Mouse (Mus musculus): ENCODE results near the gene Alkbh1. TPM values are rescaled to one million over a fixed set of nuclear protein-coding genes. Genes with fewer than 3 reads are reported as not detected.

Gene Alkbh1
- total and polyA plus RNA-seq, 3 experiments = 26.8 to 39.1 (median 37.3) TPM

DNA sequence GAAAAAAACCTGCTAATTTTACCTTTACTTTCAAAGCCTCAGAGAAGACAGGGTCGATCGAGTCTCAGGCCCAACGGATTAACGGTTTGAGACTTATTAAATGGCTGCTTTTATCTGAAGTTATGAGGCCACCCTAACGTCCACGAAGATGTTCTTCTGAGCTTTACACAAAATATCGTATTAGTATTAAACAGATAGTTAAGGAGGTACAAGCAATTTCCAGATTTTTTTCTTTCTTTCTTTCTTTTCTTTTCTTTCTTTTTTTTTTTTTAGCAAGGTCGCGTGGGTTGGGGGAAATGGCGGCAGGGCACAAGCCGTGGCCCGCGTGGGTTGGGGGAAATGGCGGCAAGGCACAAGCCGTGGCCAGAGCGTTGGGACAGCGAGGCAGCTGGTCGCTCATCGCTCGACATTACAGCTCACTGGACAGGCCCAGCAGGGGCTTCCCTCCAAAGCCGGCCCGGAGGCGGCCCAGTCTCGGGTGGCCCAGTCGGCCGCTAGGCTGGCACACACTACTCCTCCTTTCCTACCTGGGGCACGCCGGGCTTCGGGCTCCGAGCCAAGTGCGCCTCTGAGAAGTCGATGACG is 610 bp downstream of the Alkbh1 start (continued):
- TF ChIP-seq E2F4 (IDR thresholded peaks at IDR 0.05; ENCODE audit: insufficient replicate concordance, low read depth, low read length) (no peak), USF1 (IDR thresholded peaks at IDR 0.05; ENCODE audit: low read depth, low read length) (no peak), BHLHE40 (IDR thresholded peaks at IDR 0.05; ENCODE audit: low read depth, low read length) (no peak), MYC (IDR thresholded peaks at IDR 0.05; ENCODE audit: low read depth, low read length) (peak; percentile 81; the same call in 1 of the 2 replicates), KAT2A (IDR thresholded peaks at IDR 0.05; ENCODE audit: insufficient replicate concordance, low read length) (no peak), ELF1 (IDR thresholded peaks at IDR 0.05; ENCODE audit: low read depth, low read length) (no peak), RAD21 (IDR thresholded peaks at IDR 0.05; ENCODE audit: low read depth, low read length) (no peak), MXI1 (IDR thresholded peaks at IDR 0.05; ENCODE audit: low read depth, low read length) (peak; percentile 31), PAX5 (IDR thresholded peaks at IDR 0.05; ENCODE audit: low read length) (no peak), USF2 (conservative IDR thresholded peaks at IDR 0.05; ENCODE audit: low read depth, low read length) (no peak), NRF1 (IDR thresholded peaks at IDR 0.05; ENCODE audit: low read depth, low read length) (no peak), MAZ (IDR thresholded peaks at IDR 0.05; ENCODE audit: low read depth, low read length) (no peak), RCOR1 (conservative IDR thresholded peaks at IDR 0.05; ENCODE audit: low read depth, low read length) (no peak), ETS1 (conservative IDR thresholded peaks at IDR 0.05; ENCODE audit: low read depth, low read length) (no peak), TCF12 (IDR thresholded peaks at IDR 0.05; ENCODE audit: low read depth, low read length) (no peak)

DNA sequence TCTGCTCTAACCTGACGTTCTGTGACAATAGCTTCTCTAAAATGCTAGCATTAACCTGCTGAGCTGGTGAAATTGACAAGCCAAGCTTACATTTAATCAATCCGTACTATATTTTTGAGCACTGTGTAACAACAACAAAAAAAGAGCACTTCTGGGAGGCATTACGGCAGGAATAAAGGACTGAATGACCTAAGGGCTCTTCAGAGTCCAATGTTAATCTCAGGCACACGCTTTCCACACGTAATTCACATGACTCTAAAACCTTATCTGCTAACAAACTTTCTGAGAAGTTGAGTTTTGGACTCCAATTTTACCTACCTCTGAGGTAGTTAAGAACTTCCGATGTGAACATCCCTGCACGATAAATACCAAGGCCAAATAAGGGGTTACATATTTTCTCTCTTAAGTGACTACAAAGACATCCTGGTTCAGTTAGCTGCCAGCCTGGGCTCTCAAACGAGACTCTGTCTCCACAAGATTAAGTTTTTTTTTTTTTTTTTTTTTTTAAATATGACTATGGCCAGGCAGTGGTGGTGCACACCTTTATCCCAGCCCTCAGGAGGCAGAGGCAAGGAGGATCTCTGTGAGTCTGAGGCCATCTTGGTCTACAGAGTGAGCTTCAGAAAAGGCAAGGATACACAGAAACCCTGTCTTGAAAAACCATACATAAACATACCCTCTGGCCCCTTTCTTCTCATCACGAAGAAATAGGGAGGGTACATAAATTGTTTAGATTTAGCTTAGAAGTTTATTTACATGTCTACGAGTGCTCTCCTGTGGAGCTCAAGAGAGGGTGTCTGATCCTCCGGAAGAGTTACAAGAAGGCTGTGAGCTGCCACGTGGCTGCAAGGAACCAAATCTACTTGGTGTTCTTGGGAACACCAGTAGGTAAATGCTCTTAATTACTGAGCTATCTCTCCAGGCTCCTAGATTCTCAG is 1.4 kb downstream of the Alkbh1 start:
- H3K4me2 ChIP-seq (ENCODE audit: insufficient read depth, low read depth, poor library complexity, severe bottlenecking) = peak overlapping the region; percentile 96
- no peaks in the 10 kb centered on the region for H3K27me3 ChIP-seq (replicated peaks)
- dilution Hi-C loops (cut with MboI; ENCODE audit: extremely low pct_ligation_motif_present, extremely low pct_unique_long_range_greater_than_20kb, low sequenced_read_pairs) (no loop called here), in situ Hi-C loops (cut with MboI; ENCODE audit: low pct_ligation_motif_present, low pct_unique_long_range_greater_than_20kb, low sequenced_read_pairs) (no loop called here)
- H3K27ac ChIP-seq (ENCODE audit: insufficient read depth, low read depth) = no peak overlapping the region
- no peaks in the 10 kb centered on the region for H3K9me3 ChIP-seq (replicated peaks; ENCODE audit: low read length)
- peak overlapping the region; percentile 91 to 96 (median 94) for H3K4me3 ChIP-seq (replicated peaks in 1 of 3; ENCODE audit: low read depth in 2 of 3, low read length in 2 of 3, poor library complexity in 1 of 3)
- peak overlapping the region; percentile 83 for H3K9ac ChIP-seq (ENCODE audit: insufficient read depth, low read depth)
- peaks cover 0 to 48% of the 10 kb centered on the region in 2 experiments; a peak in 2 of 4 replicates for H3K4me1 ChIP-seq (ENCODE audit: control insufficient read depth in 1 of 2, insufficient read depth in 2 of 2)
- peak; percentile 55 for DNase-seq (ENCODE audit: extremely low read depth)
- H3K36me3 ChIP-seq (replicated peaks in 1 of 2; ENCODE audit: control insufficient read depth in 1 of 2, insufficient read depth in 1 of 2, low read length in 1 of 2) = peaks cover 33 to 59% of the 10 kb centered on the region in 2 experiments
- H3K79me2 ChIP-seq (replicated peaks; ENCODE audit: control insufficient read depth, extremely low read depth, insufficient read depth, poor library complexity, severe bottlenecking) = peaks cover 85% of the 10 kb centered on the region
- TF ChIP-seq CHD1 (IDR thresholded peaks at IDR 0.05; ENCODE audit: low read depth, low read length) (0 out of 2 replicates have a peak, but pooled peaks have one; percentile 5), EP300 (IDR thresholded peaks at IDR 0.05; ENCODE audit: low read length) (no peak), ELF1 (IDR thresholded peaks at IDR 0.05; ENCODE audit: low read depth, low read length) (no peak), RCOR1 (conservative IDR thresholded peaks at IDR 0.05; ENCODE audit: low read depth, low read length) (no peak), JUND (conservative IDR thresholded peaks at IDR 0.05; ENCODE audit: low read depth, low read length) (no peak), USF2 (conservative IDR thresholded peaks at IDR 0.05; ENCODE audit: low read depth, low read length) (no peak; the same call in 1 of the 2 replicates), MXI1 (IDR thresholded peaks at IDR 0.05; ENCODE audit: low read depth, low read length) (peak; percentile 90), GABPA (IDR thresholded peaks at IDR 0.05; ENCODE audit: insufficient replicate concordance, low read depth, low read length) (no peak), TCF12 (IDR thresholded peaks at IDR 0.05; ENCODE audit: low read depth, low read length) (no peak), BHLHE40 (IDR thresholded peaks at IDR 0.05; ENCODE audit: low read depth, low read length) (no peak), USF1 (IDR thresholded peaks at IDR 0.05; ENCODE audit: low read depth, low read length) (no peak), JUN (IDR thresholded peaks at IDR 0.05; ENCODE audit: insufficient read depth, low read depth, low read length) (no peak), ZNF384 (IDR thresholded peaks at IDR 0.05; ENCODE audit: low read depth, low read length) (no peak), SMC3 (IDR thresholded peaks at IDR 0.05; ENCODE audit: low read depth, low read length) (no peak), TBP (conservative IDR thresholded peaks at IDR 0.05; ENCODE audit: low read depth, low read length) (0 out of 2 replicates have a peak, but pooled peaks have one; percentile 16), MAFK (IDR thresholded peaks at IDR 0.05; ENCODE audit: insufficient replicate concordance, low read length) (no peak), POLR2AphosphoS2 (IDR thresholded peaks at IDR 0.05; ENCODE audit: low read depth, low read length) (no peak), E2F4 (IDR thresholded peaks at IDR 0.05; ENCODE audit: insufficient replicate concordance, low read depth, low read length) (no peak), ETS1 (conservative IDR thresholded peaks at IDR 0.05; ENCODE audit: low read depth, low read length) (no peak), KAT2A (IDR thresholded peaks at IDR 0.05; ENCODE audit: insufficient replicate concordance, low read length) (no peak), NELFE (IDR thresholded peaks at IDR 0.05; ENCODE audit: low read depth, low read length) (no peak), ZKSCAN1 (IDR thresholded peaks at IDR 0.05; ENCODE audit: borderline replicate concordance, low read depth, low read length) (no peak), MAZ (IDR thresholded peaks at IDR 0.05; ENCODE audit: low read depth, low read length) (no peak), UBTF (IDR thresholded peaks at IDR 0.05; ENCODE audit: low read depth, low read length) (no peak), ZMIZ1 (IDR thresholded peaks at IDR 0.05; ENCODE audit: low read depth, low read length) (no peak), HCFC1 (IDR thresholded peaks at IDR 0.05; ENCODE audit: low read depth, low read length) (no peak), ZC3H11A (IDR thresholded peaks at IDR 0.05; ENCODE audit: low read depth, low read length) (no peak)
